Mouse (Mus musculus): ENCODE data around the gene Lhcgr. TPM values are rescaled to one million over a fixed set of nuclear protein-coding genes. Genes with fewer than 3 reads are reported as not detected.

Gene Lhcgr
- polyA plus RNA-seq, 1 experiment from 2014 or later: 0.61 TPM

DNA sequence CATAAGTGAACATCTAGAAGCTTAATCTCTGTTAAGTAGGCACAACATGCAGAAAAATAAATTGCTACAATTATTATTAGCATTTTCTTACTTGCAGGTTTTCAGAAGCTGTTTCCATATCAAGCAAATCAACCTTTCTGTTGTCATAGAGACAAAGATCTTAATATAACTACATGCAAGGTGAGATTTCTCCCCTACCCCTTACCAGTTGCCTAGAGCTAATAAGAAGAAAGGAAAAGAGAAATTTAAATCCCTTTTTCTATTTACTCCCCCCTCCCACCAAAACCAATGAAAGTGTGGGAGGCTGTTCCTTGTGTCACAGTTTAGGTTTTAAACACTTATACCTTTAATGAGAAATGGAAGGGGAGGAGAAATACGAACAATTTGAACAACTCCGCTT, 3.4 kb downstream of the Lhcgr start:
- no peak for ATAC-seq (ENCODE audit: insufficient read depth)
- 53% methylated on average over 2 of the region's 2 CpGs for WGBS
- peaks cover 5% of the 10 kb centered on the region; the same call in 1 of the 2 replicates for H3K4me1 ChIP-seq (ENCODE audit: insufficient read depth)
- H3K4me2 ChIP-seq: no peak overlapping the region
- H3K9ac ChIP-seq: no peak overlapping the region
- H3K27me3 ChIP-seq (ENCODE audit: insufficient read depth, low read length): peaks cover 6% of the 10 kb centered on the region; the same call in 1 of the 2 replicates
- no peak overlapping the region for H3K27ac ChIP-seq (ENCODE audit: low read depth)
- H3K36me3 ChIP-seq (ENCODE audit: insufficient read depth): no peaks in the 10 kb centered on the region
- no peak for TF ChIP-seq CTCF (IDR thresholded peaks at IDR 0.05; ENCODE audit: low read depth)
- H3K4me3 ChIP-seq (ENCODE audit: low read depth, low read length): no peak overlapping the region
- no peaks in the 10 kb centered on the region for H3K9me3 ChIP-seq (ENCODE audit: low read depth, low read length)
- DNase-seq: no peak

- DNase-seq: peak; percentile 33
- Histone ChIP-seq H3K4me3 (ENCODE audit: low read depth, low read length) (no peak overlapping the region), H3K27ac (ENCODE audit: low read depth) (no peak overlapping the region), H3K9ac (no peak overlapping the region), H3K27me3 (ENCODE audit: insufficient read depth, low read length) (peaks cover 6% of the 10 kb centered on the region; the same call in 1 of the 2 replicates), H3K36me3 (ENCODE audit: insufficient read depth) (no peaks in the 10 kb centered on the region), H3K4me1 (ENCODE audit: insufficient read depth) (peaks cover 5% of the 10 kb centered on the region; the same call in 1 of the 2 replicates), H3K9me3 (ENCODE audit: low read depth, low read length) (no peaks in the 10 kb centered on the region), H3K4me2 (no peak overlapping the region)
- no peak for TF ChIP-seq CTCF (IDR thresholded peaks at IDR 0.05; ENCODE audit: low read depth)
- WGBS: 29% methylated on average over 6 of the region's 6 CpGs
- peak; percentile 19; the same call in 1 of the 2 replicates for ATAC-seq (ENCODE audit: insufficient read depth)
Measured at GRCm38 (mm10) chr17:88786881-88787280, 4.9 kb downstream of the Lhcgr start.

DNA sequence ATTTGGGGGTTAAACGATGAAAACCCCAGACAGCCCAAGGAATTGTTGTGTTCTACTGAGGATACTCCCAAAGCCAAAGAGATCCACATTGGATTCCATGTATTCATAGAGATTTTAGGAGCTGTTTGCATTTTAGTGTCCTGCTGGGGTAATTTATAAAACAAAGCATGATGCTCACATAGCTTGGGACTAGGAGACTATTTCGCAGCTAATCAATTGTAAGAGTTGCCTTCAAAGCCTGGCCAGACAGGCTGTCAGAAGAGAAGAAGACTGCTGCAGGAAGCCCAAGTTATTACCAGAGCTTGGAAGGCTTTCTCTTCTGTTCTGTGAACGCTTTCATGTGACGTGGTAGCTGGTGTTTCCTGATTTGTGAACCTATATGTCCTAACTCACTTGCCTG, 5.4 kb downstream of the Lhcgr start:
- Histone ChIP-seq H3K4me2 (no peak overlapping the region), H3K36me3 (ENCODE audit: insufficient read depth) (no peaks in the 10 kb centered on the region), H3K27me3 (ENCODE audit: insufficient read depth, low read length) (peaks cover 4% of the 10 kb centered on the region; the same call in 1 of the 2 replicates), H3K4me1 (ENCODE audit: insufficient read depth) (peaks cover 4% of the 10 kb centered on the region; the same call in 1 of the 2 replicates), H3K9ac (no peak overlapping the region), H3K9me3 (ENCODE audit: low read depth, low read length) (no peaks in the 10 kb centered on the region), H3K27ac (ENCODE audit: low read depth) (no peak overlapping the region), H3K4me3 (ENCODE audit: low read depth, low read length) (no peak overlapping the region)
- TF ChIP-seq CTCF (IDR thresholded peaks at IDR 0.05; ENCODE audit: low read depth): no peak
- peak; percentile 65 for DNase-seq
- WGBS: 51% methylated on average over 4 of the region's 4 CpGs
- peak; percentile 53 for ATAC-seq (ENCODE audit: insufficient read depth)

- H3K9ac ChIP-seq: no peak overlapping the region
- TF ChIP-seq CTCF (IDR thresholded peaks at IDR 0.05; ENCODE audit: low read depth): no peak
- DNase-seq (no peak), ATAC-seq (ENCODE audit: insufficient read depth) (no peak)
- no peak overlapping the region for H3K4me3 ChIP-seq (ENCODE audit: low read depth, low read length)
- H3K27ac ChIP-seq (ENCODE audit: low read depth): no peak overlapping the region
- no peaks in the 10 kb centered on the region for H3K9me3 ChIP-seq (ENCODE audit: low read depth, low read length)
- no peak overlapping the region for H3K4me2 ChIP-seq
- no peaks in the 10 kb centered on the region for H3K36me3 ChIP-seq (ENCODE audit: insufficient read depth)
- no peaks in the 10 kb centered on the region for H3K4me1 ChIP-seq (ENCODE audit: insufficient read depth)
- 20% methylated on average over 3 of the region's 3 CpGs for WGBS
- H3K27me3 ChIP-seq (ENCODE audit: insufficient read depth, low read length): no peaks in the 10 kb centered on the region
Measured at GRCm38 (mm10) chr17:88779148-88779547, 12.6 kb downstream of the Lhcgr start.

GRCm38 (mm10) chr17:88774103-88774526, 17.7 kb downstream of the Lhcgr start:
- Histone ChIP-seq H3K9ac (no peak overlapping the region), H3K36me3 (ENCODE audit: insufficient read depth) (no peaks in the 10 kb centered on the region), H3K4me3 (ENCODE audit: low read depth, low read length) (no peak overlapping the region), H3K4me1 (ENCODE audit: insufficient read depth) (0 out of 2 replicates have a peak, but pooled peaks cover 7% of the 10 kb centered on the region), H3K4me2 (no peak overlapping the region), H3K9me3 (ENCODE audit: low read depth, low read length) (no peaks in the 10 kb centered on the region), H3K27ac (ENCODE audit: low read depth) (no peak overlapping the region), H3K27me3 (ENCODE audit: insufficient read depth, low read length) (no peaks in the 10 kb centered on the region)
- DNase-seq (peak; percentile 46), ATAC-seq (ENCODE audit: insufficient read depth) (0 out of 2 replicates have a peak, but pooled peaks have one; percentile 11)
- 22% methylated on average over 9 of the region's 9 CpGs for WGBS
- no peak for TF ChIP-seq CTCF (IDR thresholded peaks at IDR 0.05; ENCODE audit: low read depth)

DNA sequence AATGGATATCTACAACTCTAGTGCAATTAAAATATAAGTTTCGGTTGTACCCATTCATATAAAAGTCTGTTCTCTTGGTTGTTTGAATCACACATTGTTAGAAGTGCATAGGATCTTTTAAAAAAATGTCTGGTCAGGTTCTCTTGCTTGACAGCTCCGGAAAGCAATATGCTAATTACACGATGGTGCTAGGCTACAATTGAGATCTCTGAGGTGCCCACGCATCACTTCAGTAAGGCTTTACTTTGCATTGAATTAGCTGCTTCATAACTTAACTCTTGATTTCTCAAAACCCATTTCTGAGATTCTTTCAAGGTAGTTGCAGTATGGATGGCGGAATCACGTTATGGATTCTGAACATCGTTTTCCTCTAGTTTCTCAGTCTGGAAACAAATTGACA, 21.7 kb downstream of the Lhcgr start:
- 85% methylated on average over 7 of the region's 7 CpGs for WGBS
- H3K4me3 ChIP-seq (ENCODE audit: low read depth, low read length): no peak overlapping the region
- no peak overlapping the region for H3K27ac ChIP-seq (ENCODE audit: low read depth)
- no peaks in the 10 kb centered on the region for H3K27me3 ChIP-seq (ENCODE audit: insufficient read depth, low read length)
- no peak overlapping the region for H3K4me2 ChIP-seq
- no peak for DNase-seq
- H3K9me3 ChIP-seq (ENCODE audit: low read depth, low read length): no peaks in the 10 kb centered on the region
- TF ChIP-seq CTCF (IDR thresholded peaks at IDR 0.05; ENCODE audit: low read depth): no peak
- no peak overlapping the region for H3K9ac ChIP-seq
- no peaks in the 10 kb centered on the region for H3K36me3 ChIP-seq (ENCODE audit: insufficient read depth)
- ATAC-seq (ENCODE audit: insufficient read depth): no peak
- 0 out of 2 replicates have a peak, but pooled peaks cover 7% of the 10 kb centered on the region for H3K4me1 ChIP-seq (ENCODE audit: insufficient read depth)

GRCm38 (mm10) chr17:88769283-88769859, 22.4 kb downstream of the Lhcgr start:
- 46% methylated on average over 2 of the region's 2 CpGs for WGBS
- no peaks in the 10 kb centered on the region for H3K9me3 ChIP-seq (ENCODE audit: low read depth, low read length)
- H3K27me3 ChIP-seq (ENCODE audit: insufficient read depth, low read length): no peaks in the 10 kb centered on the region
- H3K9ac ChIP-seq: no peak overlapping the region
- TF ChIP-seq CTCF (IDR thresholded peaks at IDR 0.05; ENCODE audit: low read depth): no peak
- H3K4me1 ChIP-seq (ENCODE audit: insufficient read depth): 0 out of 2 replicates have a peak, but pooled peaks cover 7% of the 10 kb centered on the region
- H3K4me2 ChIP-seq: no peak overlapping the region
- H3K4me3 ChIP-seq (ENCODE audit: low read depth, low read length): no peak overlapping the region
- ATAC-seq (ENCODE audit: insufficient read depth) (peak; percentile 78; the same call in 1 of the 2 replicates), DNase-seq (peak; percentile 36)
- H3K36me3 ChIP-seq (ENCODE audit: insufficient read depth): no peaks in the 10 kb centered on the region
- no peak overlapping the region for H3K27ac ChIP-seq (ENCODE audit: low read depth)

Measured in lung, embryonic 14.5 days (tissue).